Mouse (Mus musculus) limb, embryonic 14.5 days (tissue): ENCODE results near the gene Zfp689. TPM values are rescaled to one million over a fixed set of nuclear protein-coding genes. Genes with fewer than 3 reads are reported as not detected.
"Not testable (repeated sequence)": the region's sequence is repeated elsewhere in the genome, so short reads cannot be mapped to it uniquely, and the experiment has no call there.

Experiments used
- ATAC-seq: fragments of 200-750 bp; cut with Nextera tagmentation; 2 replicates; pipeline ENCODE4 v1.8.0; 2017; ENCODE audit warnings: low read depth, moderate number of reproducible peaks, moderate TSS enrichment; ENCODE audit not compliant: low FRiP score
- DNase-seq: peaks from one replicate; pipeline ENCODE4 v3.0.0-alpha.2; 2015; ENCODE audit warnings: low spot score
- H3K27ac ChIP-seq: fragments of 300-500 bp; sonication (generic); replicated peaks from 2 replicates; pipeline ENCODE4 v1.5.1; 2014; ENCODE audit warnings: low read depth, mild to moderate bottlenecking, low read length, moderate library complexity, mixed read lengths
- H3K27me3 ChIP-seq: fragments of 300-500 bp; sonication (generic); 2 replicates; pipeline ENCODE4 v1.6.1; 2014; ENCODE audit warnings: low read length, mixed read lengths; ENCODE audit not compliant: control insufficient read depth, insufficient read depth
- H3K36me3 ChIP-seq: fragments of 300-500 bp; sonication (generic); 2 replicates; pipeline ENCODE4 v1.6.1; 2014; ENCODE audit warnings: mild to moderate bottlenecking, low read length, moderate library complexity, mixed read lengths; ENCODE audit not compliant: control insufficient read depth, insufficient read depth
- H3K4me1 ChIP-seq: fragments of 300-500 bp; sonication (generic); 2 replicates; pipeline ENCODE4 v1.6.1; 2014; ENCODE audit warnings: antibody characterized with exemption, low read length, mixed read lengths; ENCODE audit not compliant: control insufficient read depth, insufficient read depth
- H3K4me2 ChIP-seq: fragments of 300-500 bp; sonication (generic); replicated peaks from 2 replicates; pipeline ENCODE4 v1.6.1; 2014; ENCODE audit warnings: low read depth, mild to moderate bottlenecking, low read length, moderate library complexity; ENCODE audit not compliant: severe bottlenecking
- H3K4me3 ChIP-seq: fragments of 300-500 bp; sonication (generic); replicated peaks from 2 replicates; pipeline ENCODE4 v1.5.1; 2014; ENCODE audit warnings: low read length
- H3K9ac ChIP-seq: fragments of 300-500 bp; sonication (generic); 2 replicates; pipeline ENCODE4 v1.6.1; 2014; ENCODE audit warnings: mild to moderate bottlenecking, low read depth, low read length, moderate library complexity; ENCODE audit not compliant: severe bottlenecking
- H3K9me3 ChIP-seq: fragments of 300-500 bp; sonication (generic); 2 replicates; pipeline ENCODE4 v1.6.1; 2016; ENCODE audit warnings: low read length; ENCODE audit not compliant: control insufficient read depth
- POLR2A ChIP-seq: fragments of 200-500 bp; IDR thresholded peaks from 2 replicates; pipeline ENCODE4 v1.8.0; 2012; ENCODE audit warnings: inconsistent platforms, mild to moderate bottlenecking, moderate library complexity, borderline replicate concordance; ENCODE audit not compliant: insufficient read depth, insufficient read length; ENCODE audit errors: extremely low read depth
- WGBS: fragments of 180-500 bp; shearing (Covaris S2); extraction: QIAGEN DNeasy Blood & Tissue Kit; methylation state at CpG from one replicate; pipeline ENCODE4 v1.1.7; 2014; 5-methylcytosine and 5-hydroxymethylcytosine counted together
- polyA plus RNA-seq, 2 experiments: library from polyadenylated mRNA; depleted of rRNA in 1 of 2; stranded (reverse) in 1 of 2; unstranded in 1 of 2; fragments of >200 nt; fragmentation: Nextera tagmentation in 1 of 2; extraction: Ambion mirVana in 1 of 2; gene quantifications; 2 replicates each; pipeline versions ENCODE4 v1.2.1 to v1.2.3; 2012 to 2014

The Zfp689 gene
- polyA plus RNA-seq, 2 experiments = 7.7 to 10.2 TPM

- no peak for TF ChIP-seq POLR2A
- 0 out of 2 replicates have a peak, but pooled peaks cover 2% of the 10 kb centered on the region for H3K4me1 ChIP-seq
- WGBS = 88% methylated on average over 2 of the region's 2 CpGs
- H3K4me3 ChIP-seq = no peak overlapping the region
- no peak overlapping the region for H3K4me2 ChIP-seq
- no peaks in the 10 kb centered on the region for H3K9me3 ChIP-seq
- H3K9ac ChIP-seq = no peak overlapping the region
- H3K27me3 ChIP-seq = no peaks in the 10 kb centered on the region
- DNase-seq = no peak
- no peak for ATAC-seq
- H3K36me3 ChIP-seq = no peaks in the 10 kb centered on the region
- H3K27ac ChIP-seq = no peak overlapping the region
Measured at GRCm38 (mm10) chr7:127411418-127411817, 37.5 kb downstream of the Zfp689 start.

GRCm38 (mm10) chr7:127406002-127406987, 42.7 kb downstream of the Zfp689 start, which contains the start of gene Zfp764:
Gene Zfp764, minus strand, starts transcription at chr7:127406822.
- Histone ChIP-seq H3K4me2 (peak within 1 kb of the TSS; percentile 83), H3K4me3 (peak within 1 kb of the TSS; percentile 54), H3K27ac (peak within 1 kb of the TSS; percentile 77), H3K9ac (peak within 1 kb of the TSS; percentile 75)
- H3K9me3 ChIP-seq, H3K36me3 ChIP-seq, H3K4me1 ChIP-seq, H3K27me3 ChIP-seq: not testable (repeated sequence)
- WGBS = 6% methylated on average over 40 of the region's 40 CpGs
- peak; percentile 90 for DNase-seq
- ATAC-seq = peak; percentile 89
- TF ChIP-seq POLR2A = peak; percentile 33; the same call in 1 of the 2 replicates

- H3K4me1 ChIP-seq, H3K36me3 ChIP-seq, H3K9me3 ChIP-seq, H3K9ac ChIP-seq, DNase-seq, H3K4me3 ChIP-seq, ATAC-seq, H3K27me3 ChIP-seq, H3K4me2 ChIP-seq, H3K27ac ChIP-seq: not testable (repeated sequence)
- 91% methylated on average over 6 of the region's 6 CpGs for WGBS
Measured at GRCm38 (mm10) chr7:127404101-127404500, 44.9 kb downstream of the Zfp689 start.

- no peaks in the 10 kb centered on the region for H3K9me3 ChIP-seq
- H3K4me1 ChIP-seq = 0 out of 2 replicates have a peak, but pooled peaks cover 2% of the 10 kb centered on the region
- no peak overlapping the region for H3K27ac ChIP-seq
- no peak overlapping the region for H3K4me3 ChIP-seq
- DNase-seq (no peak), ATAC-seq (no peak)
- 45% methylated on average over 2 of the region's 2 CpGs for WGBS
- no peaks in the 10 kb centered on the region for H3K36me3 ChIP-seq
- no peak for TF ChIP-seq POLR2A
- H3K27me3 ChIP-seq = no peaks in the 10 kb centered on the region
- H3K4me2 ChIP-seq = no peak overlapping the region
- H3K9ac ChIP-seq = no peak overlapping the region
Measured at GRCm38 (mm10) chr7:127402980-127403379, 46.0 kb downstream of the Zfp689 start.

GRCm38 (mm10) chr7:127400355-127400754, 48.6 kb downstream of the Zfp689 start:
- Histone ChIP-seq H3K4me1 (no peaks in the 10 kb centered on the region), H3K36me3 (no peaks in the 10 kb centered on the region), H3K9me3 (no peaks in the 10 kb centered on the region), H3K27ac (no peak overlapping the region), H3K4me3 (no peak overlapping the region), H3K27me3 (no peaks in the 10 kb centered on the region), H3K9ac (no peak overlapping the region), H3K4me2 (no peak overlapping the region)
- DNase-seq (no peak), ATAC-seq (no peak)
- 67% methylated on average over 3 of the region's 3 CpGs for WGBS
- TF ChIP-seq POLR2A = no peak
